Mouse (Mus musculus): ENCODE data around the gene Ttc7. TPM values are rescaled to one million over a fixed set of nuclear protein-coding genes. Genes with fewer than 3 reads are reported as not detected.

Gene Ttc7
- 5.9 and 6.3 TPM in 2 replicates for polyA plus RNA-seq (2012; rRNA removed)

DNA sequence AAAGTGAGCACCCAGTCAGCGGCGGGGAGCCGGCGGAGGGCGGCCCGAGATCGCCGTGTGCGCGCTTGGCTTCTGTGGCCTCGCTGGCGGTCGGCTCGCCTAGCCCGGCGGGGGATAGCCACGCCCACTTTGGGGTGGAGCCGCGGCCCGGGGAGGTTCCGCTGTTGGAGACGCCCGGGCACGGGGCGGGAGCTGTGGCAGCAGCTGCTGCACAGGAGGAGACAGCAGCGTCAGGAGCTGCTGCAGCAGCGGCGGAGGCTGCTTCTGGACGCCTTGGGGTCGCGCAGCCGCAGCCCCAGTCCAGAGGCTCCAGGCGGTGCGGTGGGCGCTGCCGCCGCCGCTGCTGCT is at the start of gene Ttc7:
TSS of gene Ttc7 (plus strand) at position 181 of the 348 bp plus-strand sequence.
- Histone ChIP-seq H3K27ac (ENCODE audit: insufficient read depth, low read length) (no peak within 1 kb of the TSS), H3K27me3 (ENCODE audit: control insufficient read depth, insufficient read depth, low read length) (no peaks in the 10 kb centered on the region), H3K4me1 (ENCODE audit: control insufficient read depth, insufficient read depth, low read length) (no peaks in the 10 kb centered on the region; the same call in 1 of the 2 replicates), H3K4me3 (replicated peaks; ENCODE audit: insufficient read depth, low read depth, low read length) (peak within 1 kb of the TSS; percentile 49)
- TF ChIP-seq POLR2A (IDR thresholded peaks at IDR 0.05; ENCODE audit: borderline replicate concordance, insufficient read depth, low read length) (no peak), CTCF (IDR thresholded peaks at IDR 0.05; ENCODE audit: borderline replicate concordance, insufficient read depth, low read depth, low read length) (no peak)
- DNase-seq: peak; percentile 87 to 89
- under 1% methylated on average over 38 of the region's 38 CpGs for whole genome bisulfite sequencing

DNA sequence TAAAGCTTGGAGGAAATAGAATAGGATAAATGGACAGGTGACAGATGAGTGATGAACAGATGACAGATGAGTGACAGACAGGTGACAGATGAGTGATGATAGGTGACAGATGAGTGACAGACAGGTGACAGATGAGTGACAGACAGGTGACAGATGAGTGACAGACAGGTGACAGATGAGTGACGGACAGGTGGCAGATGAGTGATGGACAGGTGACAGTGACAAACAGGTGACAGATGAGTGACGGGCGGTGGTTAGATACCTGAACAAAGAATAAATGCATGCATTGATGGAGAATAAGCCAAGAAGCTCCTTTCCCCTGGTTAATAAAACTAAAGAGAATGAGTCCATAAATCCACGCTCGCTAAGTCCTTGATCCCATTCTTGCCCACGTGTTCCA is 47.7 kb upstream of the Ttc7 start:
- H3K27me3 ChIP-seq (ENCODE audit: control insufficient read depth, insufficient read depth, low read length): no peaks in the 10 kb centered on the region
- no peak overlapping the region for H3K4me3 ChIP-seq (replicated peaks; ENCODE audit: insufficient read depth, low read depth, low read length)
- no peak for DNase-seq
- TF ChIP-seq POLR2A (IDR thresholded peaks at IDR 0.05; ENCODE audit: borderline replicate concordance, insufficient read depth, low read length) (no peak), CTCF (IDR thresholded peaks at IDR 0.05; ENCODE audit: borderline replicate concordance, insufficient read depth, low read depth, low read length) (no peak)
- WGBS: 83% methylated on average over 6 of the region's 6 CpGs
- no peaks in the 10 kb centered on the region for H3K4me1 ChIP-seq (ENCODE audit: control insufficient read depth, insufficient read depth, low read length)
- H3K27ac ChIP-seq (ENCODE audit: insufficient read depth, low read length): no peak overlapping the region

DNA sequence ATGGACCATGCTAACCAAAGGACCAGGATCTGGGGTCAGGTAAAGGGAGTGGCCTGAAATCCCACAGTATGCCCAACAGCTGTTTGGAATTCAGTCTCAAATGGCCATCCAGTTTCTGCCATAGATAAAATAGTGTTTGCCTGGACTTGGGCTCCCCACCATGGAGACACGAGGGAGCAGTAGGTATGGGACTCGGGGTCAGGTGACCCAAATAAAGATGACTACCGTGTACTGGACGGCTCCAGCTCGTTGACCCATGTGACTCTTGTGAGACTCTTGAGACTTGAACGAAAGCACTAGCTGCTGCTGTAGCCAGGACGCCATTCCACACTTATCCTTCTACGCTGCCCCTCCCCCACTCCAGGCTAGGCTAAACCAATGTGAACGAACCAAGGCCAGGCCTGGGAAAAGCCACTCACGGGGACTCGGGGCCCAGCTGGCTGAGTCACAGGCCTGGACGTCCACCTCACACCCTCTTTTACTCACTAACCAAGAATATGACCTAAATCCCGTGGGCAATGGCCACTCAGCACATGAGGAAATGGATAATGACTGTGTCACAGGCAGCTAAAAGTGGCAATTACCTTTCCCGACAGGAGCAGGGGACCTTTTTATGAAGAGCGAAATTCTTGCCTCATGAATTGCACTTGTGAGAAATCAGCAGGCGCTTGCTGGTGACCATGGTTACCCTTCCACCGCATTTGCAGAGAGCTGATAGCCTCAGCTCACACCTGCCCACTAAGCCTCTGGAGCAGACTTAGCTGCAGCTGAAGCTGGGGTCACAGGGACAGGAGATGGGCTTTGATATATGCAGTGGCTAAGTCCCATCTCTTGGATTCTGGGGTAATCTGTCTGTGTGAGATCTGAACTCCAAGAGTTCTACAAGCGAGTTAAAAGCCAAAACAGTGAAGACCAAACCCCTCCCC is 45.7 kb upstream of the Ttc7 start:
- TF ChIP-seq POLR2A (IDR thresholded peaks at IDR 0.05; ENCODE audit: borderline replicate concordance, insufficient read depth, low read length): no peak
- no peak for TF ChIP-seq CTCF (IDR thresholded peaks at IDR 0.05; ENCODE audit: borderline replicate concordance, insufficient read depth, low read depth, low read length)
- DNase-seq: no peak

GRCm38 (mm10) chr17:87237826-87238225 is 44.9 kb upstream of the Ttc7 start:
- WGBS: 94% methylated on average over 11 of the region's 11 CpGs
- Histone ChIP-seq H3K4me1 (ENCODE audit: control insufficient read depth, insufficient read depth, low read length) (no peaks in the 10 kb centered on the region), H3K27me3 (ENCODE audit: control insufficient read depth, insufficient read depth, low read length) (no peaks in the 10 kb centered on the region), H3K27ac (ENCODE audit: insufficient read depth, low read length) (no peak overlapping the region), H3K4me3 (replicated peaks; ENCODE audit: insufficient read depth, low read depth, low read length) (no peak overlapping the region)
- DNase-seq: no peak
- TF ChIP-seq CTCF (IDR thresholded peaks at IDR 0.05; ENCODE audit: borderline replicate concordance, insufficient read depth, low read depth, low read length) (no peak), POLR2A (IDR thresholded peaks at IDR 0.05; ENCODE audit: borderline replicate concordance, insufficient read depth, low read length) (no peak)

More for the DNA sequence above, 45.7 kb upstream of the Ttc7 start:
- Histone ChIP-seq H3K4me3 (replicated peaks; ENCODE audit: insufficient read depth, low read depth, low read length) (no peak overlapping the region), H3K4me1 (ENCODE audit: control insufficient read depth, insufficient read depth, low read length) (no peaks in the 10 kb centered on the region), H3K27ac (ENCODE audit: insufficient read depth, low read length) (no peak overlapping the region), H3K27me3 (ENCODE audit: control insufficient read depth, insufficient read depth, low read length) (no peaks in the 10 kb centered on the region)
- 69% methylated on average over 18 of the region's 18 CpGs for WGBS

DNA sequence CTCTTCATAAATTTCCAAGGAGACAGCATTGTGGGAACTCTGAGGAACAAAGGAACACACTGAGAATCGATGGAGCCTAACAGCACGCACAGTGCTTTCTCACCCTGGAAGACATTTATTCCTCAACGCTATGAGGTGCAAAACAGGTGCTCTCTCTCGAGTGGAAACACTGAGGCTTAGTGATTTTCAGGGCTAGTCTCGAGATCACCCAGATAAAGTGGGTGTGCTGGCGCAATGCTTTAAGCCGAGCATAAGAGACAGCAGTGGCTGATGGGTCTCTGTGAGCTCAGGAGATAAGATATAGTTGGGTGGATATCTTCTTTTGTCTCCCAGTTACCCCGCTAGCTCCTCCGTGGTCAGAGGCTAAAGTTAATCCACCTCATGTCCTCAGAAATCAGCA is 36.6 kb upstream of the Ttc7 start:
- no peak overlapping the region for H3K27ac ChIP-seq (ENCODE audit: insufficient read depth, low read length)
- TF ChIP-seq CTCF (IDR thresholded peaks at IDR 0.05; ENCODE audit: borderline replicate concordance, insufficient read depth, low read depth, low read length) (no peak), POLR2A (IDR thresholded peaks at IDR 0.05; ENCODE audit: borderline replicate concordance, insufficient read depth, low read length) (no peak)
- DNase-seq: no peak
- no peak overlapping the region for H3K4me3 ChIP-seq (replicated peaks; ENCODE audit: insufficient read depth, low read depth, low read length)
- H3K27me3 ChIP-seq (ENCODE audit: control insufficient read depth, insufficient read depth, low read length): no peaks in the 10 kb centered on the region
- H3K4me1 ChIP-seq (ENCODE audit: control insufficient read depth, insufficient read depth, low read length): no peaks in the 10 kb centered on the region
- 65% methylated on average over 9 of the region's 9 CpGs for WGBS

DNA sequence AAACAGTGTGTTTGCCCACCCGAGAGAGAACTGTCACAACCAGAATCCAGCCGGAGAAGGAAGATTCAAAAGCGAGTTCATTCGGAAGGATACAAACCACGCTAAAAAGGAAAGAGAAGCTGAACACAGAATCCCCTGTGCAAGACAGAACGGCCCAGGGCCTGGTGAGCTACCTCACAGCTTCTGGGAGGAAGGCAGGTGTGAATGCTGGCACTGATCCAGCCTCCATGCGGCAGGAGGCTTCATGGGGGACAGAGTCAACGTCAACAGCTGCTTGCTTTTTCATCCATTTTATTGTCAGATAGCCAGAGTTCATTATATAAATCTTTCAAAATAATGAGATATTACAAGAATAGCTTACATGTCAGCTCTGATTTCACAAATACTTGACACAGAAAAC is 28.3 kb upstream of the Ttc7 start:
- TF ChIP-seq POLR2A (IDR thresholded peaks at IDR 0.05; ENCODE audit: borderline replicate concordance, insufficient read depth, low read length) (no peak), CTCF (IDR thresholded peaks at IDR 0.05; ENCODE audit: borderline replicate concordance, insufficient read depth, low read depth, low read length) (no peak)
- Histone ChIP-seq H3K27ac (ENCODE audit: insufficient read depth, low read length) (no peak overlapping the region), H3K4me1 (ENCODE audit: control insufficient read depth, insufficient read depth, low read length) (no peaks in the 10 kb centered on the region), H3K4me3 (replicated peaks; ENCODE audit: insufficient read depth, low read depth, low read length) (no peak overlapping the region), H3K27me3 (ENCODE audit: control insufficient read depth, insufficient read depth, low read length) (no peaks in the 10 kb centered on the region)
- 58% methylated on average over 8 of the region's 8 CpGs for WGBS
- DNase-seq: no peak

DNA sequence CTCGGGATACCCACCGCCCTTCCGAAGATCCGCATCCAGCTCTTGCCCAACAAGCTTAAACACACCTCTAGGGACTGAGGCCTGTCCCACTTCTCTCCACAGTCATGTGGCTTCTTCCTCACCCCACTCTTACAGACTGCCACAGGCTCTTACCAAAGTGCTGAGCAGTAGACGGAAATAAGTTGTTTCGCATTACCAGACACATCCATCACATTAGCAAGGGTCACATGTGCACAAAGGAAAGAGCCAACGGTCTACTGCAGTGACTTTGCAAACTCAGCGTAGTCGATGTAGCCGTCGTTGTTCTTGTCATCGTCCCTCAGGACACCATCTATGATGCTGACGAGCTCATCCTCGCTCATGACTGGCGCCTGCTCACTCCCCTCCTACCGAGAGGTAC is 27.0 kb upstream of the Ttc7 start:
- 68% methylated on average over 16 of the region's 16 CpGs for WGBS
- Histone ChIP-seq H3K4me3 (replicated peaks; ENCODE audit: insufficient read depth, low read depth, low read length) (no peak overlapping the region), H3K27ac (ENCODE audit: insufficient read depth, low read length) (no peak overlapping the region), H3K4me1 (ENCODE audit: control insufficient read depth, insufficient read depth, low read length) (no peaks in the 10 kb centered on the region), H3K27me3 (ENCODE audit: control insufficient read depth, insufficient read depth, low read length) (no peaks in the 10 kb centered on the region)
- TF ChIP-seq CTCF (IDR thresholded peaks at IDR 0.05; ENCODE audit: borderline replicate concordance, insufficient read depth, low read depth, low read length): no peak
- TF ChIP-seq POLR2A (IDR thresholded peaks at IDR 0.05; ENCODE audit: borderline replicate concordance, insufficient read depth, low read length): no peak
- no peak for DNase-seq

- H3K27me3 ChIP-seq (ENCODE audit: control insufficient read depth, insufficient read depth, low read length): no peaks in the 10 kb centered on the region
- WGBS: 93% methylated on average over 6 of the region's 6 CpGs
- no peak overlapping the region for H3K4me3 ChIP-seq (replicated peaks; ENCODE audit: insufficient read depth, low read depth, low read length)
- 0 out of 2 replicates have a peak, but pooled peaks cover 7% of the 10 kb centered on the region for H3K4me1 ChIP-seq (ENCODE audit: control insufficient read depth, insufficient read depth, low read length)
- no peak overlapping the region for H3K27ac ChIP-seq (ENCODE audit: insufficient read depth, low read length)
- TF ChIP-seq CTCF (IDR thresholded peaks at IDR 0.05; ENCODE audit: borderline replicate concordance, insufficient read depth, low read depth, low read length) (no peak), POLR2A (IDR thresholded peaks at IDR 0.05; ENCODE audit: borderline replicate concordance, insufficient read depth, low read length) (no peak)
- no peak for DNase-seq
These were observed 19.3 kb upstream of the Ttc7 start for GRCm38 (mm10) chr17:87263401-87263800.

Data from cerebellum, adult 2 months (tissue).